Mouse (Mus musculus) lung, postnatal 14 days (tissue): ENCODE data around the gene Ptpn14.

Experiments used
- DNase-seq: peaks from one replicate; pipeline ENCODE4 v3.0.0; 2021

The Ptpn14 gene

DNA sequence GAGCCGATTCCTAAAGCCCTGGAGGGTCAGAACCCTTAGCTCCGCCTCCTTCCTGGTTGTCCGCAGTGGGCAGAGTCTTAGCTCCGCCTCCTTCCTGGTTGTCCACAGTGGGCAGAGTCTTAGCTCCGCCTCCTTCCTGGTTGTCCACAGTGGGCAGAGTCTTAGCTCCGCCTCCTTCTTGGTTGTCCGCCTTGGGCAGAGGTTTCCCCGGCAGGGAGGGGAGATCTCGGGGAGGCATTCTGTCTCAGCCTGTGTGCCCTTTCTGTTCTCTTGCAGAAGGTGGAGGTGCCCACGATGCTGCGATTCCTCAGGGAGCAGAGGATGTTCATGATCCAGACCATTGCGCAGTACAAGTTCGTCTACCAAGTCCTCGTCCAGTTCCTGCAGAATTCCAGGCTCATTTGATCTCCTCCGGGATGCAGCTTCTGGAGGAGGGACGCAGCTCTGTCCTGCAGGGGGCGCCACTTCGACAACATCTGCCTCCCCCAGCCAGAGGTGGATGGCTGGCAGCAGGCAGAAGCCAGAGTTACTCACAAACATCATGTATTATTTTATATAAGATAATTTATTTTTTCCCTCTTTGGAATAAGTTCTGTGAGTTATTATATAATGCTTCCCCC is 141.7 kb downstream of the Ptpn14 start:
- peak; percentile 29 for DNase-seq

DNA sequence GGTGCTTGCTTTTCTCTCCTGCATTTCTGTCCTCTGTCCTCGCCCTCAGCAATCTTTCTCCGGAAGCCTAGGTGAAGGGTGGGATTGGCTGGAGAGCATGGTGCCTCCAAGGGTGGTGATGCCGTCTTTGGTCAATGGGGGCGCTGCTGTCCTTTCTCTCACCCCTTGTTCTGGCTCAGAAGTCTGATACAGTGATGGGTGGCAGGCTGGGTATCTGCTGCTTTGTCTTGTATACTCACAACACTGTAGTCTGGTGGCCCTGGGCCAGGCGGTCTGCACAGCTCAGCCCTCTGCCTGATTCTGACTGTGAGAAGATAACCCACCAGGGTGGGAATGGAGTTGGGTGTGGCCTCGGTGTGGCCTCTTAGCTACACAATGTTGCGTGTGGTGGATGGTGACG is 142.5 kb downstream of the Ptpn14 start:
- DNase-seq: no peak

DNA sequence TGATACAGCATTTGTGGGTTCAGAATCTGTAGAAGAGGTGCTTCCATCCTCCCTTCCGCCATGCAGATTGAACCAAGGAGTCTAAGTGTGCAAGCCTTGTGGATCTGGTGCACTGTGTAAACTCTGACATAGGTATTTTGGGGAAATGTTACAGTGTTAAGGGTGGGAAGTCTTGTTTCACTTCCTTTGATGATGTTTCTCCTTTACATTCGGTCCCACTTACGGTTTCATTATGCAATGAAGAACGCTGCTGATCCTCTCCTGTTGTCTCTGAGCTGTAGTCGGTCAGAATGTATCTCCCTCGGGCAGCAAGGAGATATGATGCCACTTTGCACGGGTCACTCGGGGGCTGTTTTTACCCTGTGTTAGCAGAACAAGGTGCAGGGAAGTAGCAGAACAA is 143.6 kb downstream of the Ptpn14 start:
- no peak for DNase-seq

DNA sequence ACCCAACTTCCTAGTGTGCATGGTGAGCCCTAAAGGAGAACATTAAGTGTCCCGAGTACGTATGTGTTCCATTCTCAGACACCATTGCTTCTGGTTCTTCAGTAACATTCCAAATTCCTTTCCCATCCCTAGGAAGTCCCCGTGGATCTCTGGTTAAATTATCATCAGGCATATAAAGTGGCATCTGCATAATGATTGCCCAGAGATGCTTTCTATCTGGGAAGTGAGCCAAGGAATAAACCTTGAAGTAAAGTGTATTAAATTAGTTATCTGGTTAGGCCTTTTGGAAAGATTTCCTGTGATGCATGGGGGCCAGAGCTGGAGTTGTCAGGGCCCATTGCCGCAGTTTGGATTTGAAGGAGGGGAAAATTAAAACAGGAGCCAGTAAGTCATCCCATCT is 144.0 kb downstream of the Ptpn14 start:
- no peak for DNase-seq

DNA sequence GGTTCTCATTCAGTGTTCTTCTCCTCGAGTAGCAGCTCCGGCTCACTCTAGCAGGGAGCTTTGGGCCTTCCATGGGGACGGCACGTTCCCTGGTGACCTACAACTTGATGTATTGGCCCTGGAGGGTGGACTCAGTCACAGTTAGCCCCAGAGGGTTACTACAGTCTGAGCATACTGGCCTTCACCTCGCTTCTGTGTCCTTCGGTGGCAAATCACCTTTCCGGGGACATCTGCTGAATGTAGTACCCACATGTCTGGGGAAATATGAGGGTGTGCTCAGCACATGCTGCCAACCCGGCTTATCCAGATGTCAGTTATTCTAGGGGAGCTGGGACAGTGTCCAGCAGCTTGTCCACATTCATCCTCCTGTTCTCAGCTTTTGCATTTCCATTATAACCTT is 145.5 kb downstream of the Ptpn14 start:
- no peak for DNase-seq

DNA sequence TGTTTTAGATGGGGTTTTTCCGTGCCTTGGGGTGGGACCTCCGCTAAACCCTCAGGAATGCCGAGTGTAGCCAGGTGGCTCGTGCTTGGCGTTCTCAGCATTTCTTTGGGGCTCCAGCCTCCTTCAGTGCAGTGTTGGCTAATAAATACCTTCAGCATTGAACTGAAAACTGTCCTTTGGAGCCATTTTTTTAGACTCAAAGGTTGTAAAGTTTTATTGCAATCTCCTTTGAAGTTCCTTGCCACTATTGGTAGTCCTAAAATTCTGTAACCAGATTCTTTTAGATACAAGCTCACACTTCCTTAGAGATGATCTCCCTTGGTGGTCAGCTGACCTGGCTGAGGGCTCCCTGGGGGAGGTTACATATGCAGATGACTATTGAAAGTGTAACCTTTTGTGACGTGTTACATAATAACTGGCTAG is 147.4 kb downstream of the Ptpn14 start:
- no peak for DNase-seq

DNA sequence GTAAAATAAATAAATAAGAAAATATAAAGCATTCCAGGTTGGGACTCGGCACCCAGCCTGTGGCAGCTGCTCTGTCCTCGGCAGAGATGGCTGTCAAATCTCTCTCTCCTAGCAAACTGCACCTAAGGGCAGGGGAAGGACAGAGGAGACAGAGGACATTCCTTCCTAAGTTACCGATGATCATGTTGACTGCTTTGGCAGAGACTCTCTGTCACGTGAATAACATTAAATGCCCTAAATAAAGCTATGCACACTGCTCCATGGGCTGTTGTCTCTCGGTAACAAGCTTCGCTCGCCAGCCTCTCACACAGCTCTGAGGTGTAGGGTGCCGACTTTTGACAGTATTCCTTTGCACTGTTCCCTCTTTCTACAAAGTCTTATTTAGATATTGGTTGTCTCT is 148.1 kb downstream of the Ptpn14 start:
- DNase-seq: no peak

DNA sequence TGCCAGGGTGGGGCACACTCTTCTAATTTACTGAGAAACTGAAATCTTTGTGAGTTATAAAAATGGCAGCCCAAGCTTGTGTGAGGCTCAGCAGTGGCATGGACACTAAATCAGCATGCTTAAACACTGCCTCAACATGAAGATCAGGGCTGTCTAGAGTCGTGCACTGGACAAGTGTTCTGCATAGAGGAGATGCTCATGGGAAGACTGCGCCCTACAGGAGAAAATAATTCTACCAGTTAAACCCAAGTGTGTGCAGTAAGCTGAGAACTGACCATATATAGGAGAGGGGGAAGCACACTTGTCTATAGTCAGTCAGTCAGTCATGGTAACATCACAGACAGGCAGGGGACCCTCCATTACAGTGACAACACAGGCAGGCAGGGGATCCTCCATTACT is 151.1 kb downstream of the Ptpn14 start:
- no peak for DNase-seq

DNA sequence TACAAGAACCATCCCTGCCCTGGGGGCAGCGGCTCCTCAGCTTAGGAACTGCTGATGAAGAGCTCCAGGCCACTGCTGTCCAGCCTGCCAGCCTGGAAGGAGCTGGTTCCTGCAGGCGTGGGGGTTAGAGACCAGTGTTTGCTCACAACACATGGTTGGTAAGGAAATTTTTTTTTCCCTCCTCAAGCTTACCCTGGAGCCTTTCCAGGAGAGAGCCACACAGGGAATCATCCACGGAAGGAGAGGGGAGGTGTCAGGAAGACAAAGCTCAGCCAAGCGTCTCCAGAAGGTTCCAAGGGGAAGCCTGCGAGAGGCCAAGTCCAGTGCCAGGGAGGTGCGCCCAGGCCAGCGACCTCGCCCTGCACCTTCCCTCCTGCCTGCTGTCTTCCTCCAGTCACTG is 151.9 kb downstream of the Ptpn14 start:
- peak; percentile 35 for DNase-seq

DNA sequence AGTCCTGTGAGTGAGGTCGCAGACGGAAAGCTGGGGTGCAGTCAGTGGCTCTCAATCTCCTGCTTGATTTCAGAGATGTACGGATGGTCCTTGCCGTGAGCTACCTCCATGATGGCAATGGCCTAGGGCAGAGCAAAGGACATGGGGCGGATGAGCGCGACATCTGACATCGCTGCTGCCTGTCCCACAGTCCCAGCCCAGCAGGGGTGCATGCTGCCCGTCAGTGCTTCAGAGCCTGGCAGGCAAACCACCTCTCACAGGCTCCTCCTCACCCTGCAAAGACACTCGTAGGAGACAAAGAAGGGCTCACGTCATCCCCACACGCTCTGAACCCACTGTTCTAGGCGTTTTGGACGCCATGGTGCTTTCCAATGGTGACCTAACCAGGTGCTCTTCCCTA is 152.7 kb downstream of the Ptpn14 start:
- no peak for DNase-seq

DNA sequence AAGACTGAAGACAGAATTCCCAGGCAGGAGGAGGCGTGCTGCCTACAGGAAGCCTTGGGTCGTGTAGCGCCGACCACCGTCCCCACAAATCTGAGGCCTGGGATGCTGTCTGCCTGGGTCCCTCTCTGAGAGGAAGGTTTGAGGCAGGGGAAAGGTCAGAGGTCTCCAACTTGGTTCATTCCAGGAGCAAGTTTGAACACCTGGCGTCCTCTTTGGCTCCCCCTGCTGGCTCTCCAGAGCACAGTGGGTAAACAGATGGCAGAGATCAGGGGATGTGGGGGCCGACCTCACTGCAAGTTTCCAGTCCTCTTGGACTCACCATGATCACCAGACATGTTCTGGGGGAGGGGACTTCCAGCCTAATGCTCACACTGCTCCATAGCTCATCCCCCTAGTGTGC is 154.8 kb downstream of the Ptpn14 start:
- DNase-seq: peak; percentile 69

DNA sequence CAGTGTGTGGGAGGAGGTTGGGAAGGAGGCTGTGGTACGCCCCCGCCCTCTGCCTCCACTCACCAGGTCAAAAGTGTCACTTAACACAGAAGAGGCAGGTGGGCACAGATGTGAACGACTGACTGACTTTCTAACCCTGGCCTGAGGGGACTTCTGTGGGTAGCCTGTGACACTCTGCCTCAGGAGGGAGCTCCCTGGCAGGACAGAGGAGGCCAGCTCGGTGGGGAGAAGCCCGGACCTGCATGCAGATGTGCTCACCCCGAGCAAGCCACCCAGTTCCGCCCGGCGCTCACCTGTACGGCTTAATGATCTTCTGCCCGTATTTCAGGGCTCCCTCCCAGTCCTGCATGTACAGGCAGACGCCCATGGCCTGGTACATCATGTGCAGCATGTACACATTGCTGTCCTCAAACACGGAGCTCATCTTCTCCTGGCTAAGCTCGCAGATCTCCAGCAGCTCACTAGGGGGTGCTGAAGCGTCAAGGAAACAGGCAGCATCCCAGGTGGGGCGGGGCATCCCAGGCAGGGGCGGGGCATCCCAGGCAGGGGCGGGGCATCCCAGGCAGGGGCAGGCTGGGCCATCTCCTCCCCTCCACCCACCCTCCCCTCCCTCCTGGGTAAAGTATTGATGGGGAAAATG is 155.6 kb downstream of the Ptpn14 start:
- DNase-seq: peak; percentile 56

DNA sequence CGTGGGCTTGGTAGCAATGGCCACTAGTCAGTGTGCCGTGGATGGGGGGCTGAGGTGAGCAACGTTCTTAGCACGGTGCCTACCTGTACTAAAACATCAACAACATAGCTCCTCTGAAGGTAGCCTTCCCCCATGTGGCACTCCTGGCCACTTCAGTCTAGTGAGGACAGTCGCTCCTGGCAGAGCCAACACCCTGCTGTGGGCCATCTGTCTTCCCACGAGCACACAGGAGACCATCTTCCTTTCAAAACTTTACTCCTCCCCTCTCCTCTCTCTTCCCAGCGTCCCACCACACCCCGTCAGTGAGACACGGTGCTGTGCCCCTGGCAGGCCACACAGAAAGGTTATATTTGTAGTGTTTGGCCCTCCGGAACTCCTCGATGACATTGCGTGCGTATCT is 156.9 kb downstream of the Ptpn14 start:
- DNase-seq: no peak

DNA sequence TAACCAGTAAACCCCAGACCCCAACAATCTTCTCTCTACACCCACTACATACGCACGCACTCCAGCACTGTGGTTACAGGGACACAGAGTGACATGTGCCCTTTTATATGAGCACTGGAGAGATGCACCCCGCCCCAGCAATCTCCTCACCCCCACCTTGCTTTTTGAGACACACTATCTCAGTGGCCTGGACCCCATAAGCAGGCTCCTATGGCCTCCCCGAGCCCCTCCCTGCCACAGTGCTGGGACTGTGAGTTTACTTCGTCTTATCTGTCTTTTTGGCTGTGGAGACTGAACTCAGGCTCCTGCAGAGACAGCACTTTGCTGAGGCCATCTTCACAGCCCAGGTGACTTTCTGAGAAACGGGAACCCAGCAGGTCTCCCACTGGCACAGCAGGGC is 157.9 kb downstream of the Ptpn14 start:
- DNase-seq: no peak

DNA sequence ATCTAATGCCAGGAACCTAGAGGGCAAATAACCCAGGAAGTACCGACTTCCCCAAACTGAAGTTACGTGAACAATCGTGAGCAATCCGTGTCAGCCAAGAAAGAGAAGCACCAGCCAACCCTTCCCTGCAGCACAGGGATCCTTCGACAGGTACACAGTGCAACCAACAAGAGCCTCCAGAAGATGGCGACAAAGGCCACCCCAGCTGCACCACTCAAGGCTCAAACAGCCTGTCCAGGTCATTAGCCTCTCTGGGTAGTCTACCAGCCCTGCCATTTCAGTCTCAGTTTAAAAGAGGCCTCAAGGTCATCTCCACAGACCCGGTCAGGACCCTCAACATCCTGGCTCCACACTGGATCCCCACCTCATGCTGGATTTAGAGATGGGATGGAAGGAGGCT is 159.4 kb downstream of the Ptpn14 start:
- peak; percentile 77 for DNase-seq

DNA sequence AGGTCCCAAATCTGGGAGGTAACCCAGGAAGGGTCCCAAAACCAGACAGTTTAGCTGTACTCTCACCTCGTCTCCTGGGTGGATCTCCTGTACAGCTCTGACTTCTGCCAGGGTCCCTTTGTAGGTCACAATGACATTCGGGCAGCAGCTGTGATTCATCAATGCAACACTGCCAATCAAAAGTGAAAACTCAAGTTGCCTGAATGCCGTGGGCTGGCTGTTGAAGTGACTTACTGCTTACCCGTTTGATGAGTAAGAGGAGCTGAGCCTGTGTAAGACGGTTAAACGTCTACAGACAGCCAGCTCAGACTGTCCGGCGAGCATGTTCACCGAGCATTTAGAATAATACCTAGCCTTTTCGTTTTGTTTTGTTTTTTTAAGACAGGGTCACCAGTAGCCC is 160.7 kb downstream of the Ptpn14 start:
- no peak for DNase-seq

DNA sequence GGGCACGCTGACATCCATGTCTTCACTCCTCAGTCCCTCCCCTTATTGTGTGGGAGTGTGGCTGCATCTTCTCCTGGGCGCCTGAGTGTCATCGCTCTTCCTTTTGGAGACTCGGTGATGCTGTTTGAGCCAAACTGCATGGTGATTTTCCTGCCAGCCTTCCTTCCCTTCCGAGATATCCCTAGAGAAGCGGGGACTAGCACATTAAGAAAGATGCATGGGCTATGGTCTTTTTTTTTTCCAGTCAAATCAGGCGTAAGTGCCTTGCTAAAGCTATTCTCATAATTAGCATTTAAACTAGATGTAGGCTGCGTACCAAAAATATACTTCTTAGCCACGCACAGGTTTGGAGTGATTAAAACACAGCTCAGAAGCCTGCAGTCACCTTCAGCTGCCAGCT is 166.1 kb downstream of the Ptpn14 start:
- DNase-seq: no peak

DNA sequence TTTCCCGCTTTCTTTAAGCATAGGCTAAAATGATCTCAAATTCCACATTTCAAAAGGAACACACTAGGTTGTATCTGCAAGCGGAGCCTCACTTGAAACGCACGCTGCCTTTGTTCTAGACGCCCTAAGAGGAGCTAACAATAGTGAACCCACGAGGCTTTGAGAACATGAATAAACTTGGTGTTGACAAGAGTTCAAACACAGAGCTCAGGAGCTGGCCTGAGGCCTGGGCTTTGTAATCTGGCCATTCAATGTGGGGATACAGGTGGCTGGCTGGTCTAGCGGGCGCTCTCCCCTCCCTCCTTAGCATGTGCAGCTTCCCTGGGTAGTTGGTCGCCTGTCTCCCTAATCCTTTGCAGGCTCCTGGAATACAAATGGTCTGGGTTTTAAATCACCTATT is 169.8 kb downstream of the Ptpn14 start:
- no peak for DNase-seq

DNA sequence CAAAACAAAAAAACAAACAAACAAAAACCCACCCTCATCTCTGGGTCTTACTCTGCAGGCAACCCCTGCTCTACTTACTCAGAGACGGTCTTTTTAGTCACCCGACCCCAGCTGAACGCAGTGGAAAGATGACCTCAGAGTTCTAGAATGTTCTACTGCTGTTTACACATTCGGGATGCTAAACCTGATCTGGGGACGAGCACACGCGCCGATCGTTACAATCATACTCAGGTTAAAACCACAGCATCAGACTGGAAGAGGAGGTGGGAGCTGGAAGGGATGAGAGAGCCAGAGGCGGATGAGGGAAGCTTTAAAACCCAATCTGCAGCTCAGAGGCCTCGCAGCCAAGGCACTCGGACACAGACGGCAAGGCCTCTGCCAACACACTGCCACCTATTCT is 170.6 kb downstream of the Ptpn14 start:
- DNase-seq: no peak

DNA sequence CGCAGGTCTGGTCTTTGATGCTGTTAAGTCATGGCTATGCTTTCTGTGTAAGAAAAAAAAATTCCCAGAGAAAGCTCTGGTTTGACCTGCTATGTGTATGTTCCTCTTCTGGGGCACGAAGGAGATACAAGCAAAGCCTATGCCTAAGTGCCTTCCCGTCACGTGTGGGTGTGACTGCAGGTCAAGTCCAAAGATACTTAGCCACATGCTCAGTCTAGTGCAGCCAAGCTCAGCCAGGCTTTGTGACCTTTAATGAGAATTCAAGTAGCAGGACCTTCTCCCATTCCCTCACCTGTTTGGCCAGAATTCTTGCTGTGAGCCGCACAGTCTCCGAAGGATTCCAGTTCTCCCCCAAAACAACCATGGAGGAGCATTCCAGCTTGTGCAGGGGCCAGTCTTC is 171.5 kb downstream of the Ptpn14 start:
- no peak for DNase-seq

DNA sequence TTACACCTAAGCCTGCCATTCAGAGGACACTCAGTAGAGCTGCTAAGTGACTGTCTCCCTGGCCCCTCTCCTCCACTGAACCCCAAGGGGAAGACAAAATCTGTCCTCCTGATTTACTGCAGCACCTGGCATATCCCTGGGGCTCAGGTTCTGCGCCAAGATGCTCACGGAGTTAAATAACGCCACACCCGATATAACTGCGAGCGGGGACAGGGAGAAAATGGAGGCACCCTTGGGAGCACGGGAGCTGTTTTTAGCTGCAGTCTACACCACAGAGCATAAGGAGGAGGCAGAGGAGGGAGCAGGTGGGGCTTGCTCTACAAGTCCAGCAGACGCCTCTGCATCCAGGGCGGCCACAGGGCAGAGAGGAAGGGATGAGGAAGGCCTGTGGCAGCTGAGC is 174.3 kb downstream of the Ptpn14 start:
- DNase-seq: no peak

DNA sequence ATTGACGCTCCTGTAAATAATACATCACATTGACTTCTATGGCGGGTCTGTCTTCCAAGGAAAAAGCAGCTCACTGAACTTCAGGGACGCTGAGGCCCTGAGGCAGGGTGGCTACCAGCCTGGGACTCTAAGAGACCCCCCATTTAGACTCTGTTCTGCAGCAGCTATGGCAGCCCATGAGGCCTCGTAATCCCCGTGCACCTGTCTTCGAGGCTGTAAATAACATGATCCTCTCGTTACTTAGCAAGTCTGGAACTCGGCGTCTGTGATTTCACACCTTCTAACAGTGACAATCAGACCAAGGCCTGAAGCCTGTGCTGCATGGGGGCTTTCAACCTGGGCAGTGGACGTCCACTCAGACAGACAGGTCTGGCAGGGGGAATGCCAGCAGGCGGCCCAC is 175.1 kb downstream of the Ptpn14 start:
- no peak for DNase-seq

DNA sequence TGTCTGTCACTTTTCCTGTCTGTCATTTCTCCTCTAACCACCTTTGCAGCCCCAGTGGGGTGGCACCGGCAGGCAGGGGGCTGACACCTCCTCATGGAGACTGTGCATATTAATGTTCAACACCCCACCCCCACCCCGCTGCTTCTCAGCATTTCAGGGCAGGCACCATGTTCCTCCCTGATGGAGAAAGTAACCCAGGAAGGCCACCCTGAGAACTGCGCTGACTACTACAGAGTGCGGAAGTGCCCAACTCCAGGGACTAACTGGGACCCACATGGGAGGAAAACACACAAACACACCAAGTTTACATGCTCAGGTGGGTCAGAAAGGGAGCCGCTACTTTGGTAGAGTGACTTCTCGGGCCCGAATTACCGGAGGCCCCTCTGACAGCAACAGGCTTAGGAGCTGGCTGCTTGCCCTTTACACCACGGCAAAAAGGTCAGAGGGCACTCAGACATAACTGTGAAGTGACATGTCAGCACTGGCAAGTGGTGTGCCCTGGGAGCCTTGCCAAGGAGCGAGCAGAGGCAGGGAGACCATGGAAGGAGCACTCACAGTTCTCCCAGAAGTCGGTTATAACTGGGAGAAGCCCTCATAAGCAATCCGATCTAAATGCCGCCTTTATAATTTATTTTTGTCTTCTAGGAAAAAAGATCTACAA is 182.7 kb downstream of the Ptpn14 start:
- DNase-seq: peak; percentile 81

DNA sequence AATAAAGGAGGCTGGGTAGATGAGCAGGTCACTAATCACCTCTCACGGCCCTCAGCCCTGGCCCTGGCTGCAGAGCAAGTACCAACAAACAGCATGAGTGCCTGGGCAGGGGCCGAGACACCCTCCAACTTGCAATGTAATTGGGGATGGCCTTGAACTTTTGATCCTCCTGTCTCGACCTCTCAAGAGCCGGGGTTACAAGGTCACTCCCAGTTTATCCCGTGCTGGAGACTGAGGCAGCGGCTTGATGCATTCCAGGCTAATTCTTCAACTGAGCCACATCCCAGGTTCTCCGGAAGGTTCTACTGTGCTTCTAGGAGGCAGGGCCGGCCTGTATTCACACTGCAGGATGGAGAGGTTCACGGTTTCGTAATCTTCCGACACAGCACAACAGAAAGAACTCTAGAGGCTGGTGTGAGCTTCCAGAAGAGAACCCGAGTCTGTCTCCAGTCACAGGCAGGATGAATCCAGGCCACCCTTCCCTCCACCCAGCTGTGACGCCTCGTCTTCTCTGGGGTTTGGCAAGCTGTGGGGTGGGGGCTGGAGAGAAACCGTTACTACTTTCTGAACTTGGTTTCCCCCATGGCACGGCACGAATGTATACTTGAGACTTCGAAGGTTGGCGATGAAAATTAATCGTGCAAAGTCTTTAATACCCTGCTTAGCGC is 185.2 kb downstream of the Ptpn14 start:
- no peak for DNase-seq
